Mouse (Mus musculus) layer of hippocampus, adult 18-20 months (tissue): ENCODE results near the gene Sync. TPM values are rescaled to one million over a fixed set of nuclear protein-coding genes. Genes with fewer than 3 reads are reported as not detected.

ENCODE experiments used
- DNase-seq, 2 experiments: peaks; one replicate each; pipeline ENCODE4 v3.0.0; 2022; ENCODE audit warnings: low spot score in 2 of 2
- long read RNA-seq: library from polyadenylated mRNA; stranded (forward); transcript quantifications from one replicate; pipeline ENCODE4 v2.0.0, GENCODE M21; 2021
- total RNA-seq, 2 experiments: library from RNA; stranded (reverse); gene quantifications; 2 replicates each; pipeline ENCODE4 v1.2.3; 2021

The Sync gene
- under 1 TPM; 0.99 TPM for total RNA-seq
- long read RNA-seq: 0 reads

- no peak for DNase-seq
These were observed at the start of gene Sync for GRCm38 (mm10) chr4:129287472-129287981. Gene Sync, plus strand, starts transcription at chr4:129287617.

- no peak for DNase-seq
These were observed 49.5 kb upstream of the Sync start for GRCm38 (mm10) chr4:129237843-129238441.

- peak in 1 of 2 experiments; percentile 33 for DNase-seq
These were observed 48.8 kb upstream of the Sync start for GRCm38 (mm10) chr4:129238579-129239016.

GRCm38 (mm10) chr4:129239075-129239474 is 48.3 kb upstream of the Sync start:
- peak; percentile 40 to 49 for DNase-seq

- DNase-seq: no peak
These were observed 45.5 kb upstream of the Sync start for GRCm38 (mm10) chr4:129241898-129242297.

GRCm38 (mm10) chr4:129242327-129242726 is 45.1 kb upstream of the Sync start:
- no peak for DNase-seq

GRCm38 (mm10) chr4:129242761-129243160 is 44.7 kb upstream of the Sync start:
- DNase-seq: no peak

- no peak for DNase-seq
These were observed 42.6 kb upstream of the Sync start for GRCm38 (mm10) chr4:129244802-129245201.

- DNase-seq: no peak
These were observed 40.8 kb upstream of the Sync start for GRCm38 (mm10) chr4:129246360-129247301.

GRCm38 (mm10) chr4:129247381-129248242 is 39.8 kb upstream of the Sync start:
- DNase-seq: no peak

- DNase-seq: no peak
These were observed 39.1 kb upstream of the Sync start for GRCm38 (mm10) chr4:129248243-129248767.

- no peak for DNase-seq
These were observed 38.1 kb upstream of the Sync start for GRCm38 (mm10) chr4:129249288-129249687.

GRCm38 (mm10) chr4:129250759-129251481 is 36.5 kb upstream of the Sync start:
- no peak for DNase-seq

GRCm38 (mm10) chr4:129251482-129252125 is 35.8 kb upstream of the Sync start:
- no peak for DNase-seq

GRCm38 (mm10) chr4:129252492-129252891 is 34.9 kb upstream of the Sync start:
- no peak for DNase-seq

GRCm38 (mm10) chr4:129254571-129254970 is 32.8 kb upstream of the Sync start:
- no peak for DNase-seq

- no peak for DNase-seq
These were observed 30.7 kb upstream of the Sync start for GRCm38 (mm10) chr4:129256450-129257380.

GRCm38 (mm10) chr4:129259101-129259500 is 28.3 kb upstream of the Sync start:
- DNase-seq: no peak

GRCm38 (mm10) chr4:129260678-129261077 is 26.7 kb upstream of the Sync start:
- DNase-seq: no peak
